Mouse (Mus musculus) G1E (cell line): ENCODE data around the gene Slc15a1. TPM values are rescaled to one million over a fixed set of nuclear protein-coding genes. Genes with fewer than 3 reads are reported as not detected.

ENCODE experiments used
- ATAC-seq: 2 replicates; pipeline ENCODE4 v1.8.0; 2016; ENCODE audit warnings: mild to moderate bottlenecking; ENCODE audit not compliant: insufficient number of reproducible peaks, poor library complexity, low FRiP score, severe bottlenecking; ENCODE audit errors: extremely low read depth
- DNase-seq: peaks from one replicate; pipeline ENCODE4 v3.0.0; 2012; ENCODE audit warnings: low spot score
- H3K27me3 ChIP-seq: 2 replicates; pipeline ENCODE4 v1.6.1; 2012; ENCODE audit warnings: mild to moderate bottlenecking, low read length, inconsistent platforms; ENCODE audit not compliant: insufficient read depth
- H3K36me3 ChIP-seq: replicated peaks from 2 replicates; pipeline ENCODE3; 2012; ENCODE audit warnings: mild to moderate bottlenecking, inconsistent platforms
- H3K4me1 ChIP-seq: 2 replicates; pipeline ENCODE4 v1.6.1; 2012; ENCODE audit warnings: low read depth, low read length, inconsistent platforms, mixed read lengths; ENCODE audit not compliant: insufficient read depth
- H3K4me3 ChIP-seq: 2 replicates; pipeline ENCODE4 v1.5.1; 2012; ENCODE audit warnings: low read depth, mild to moderate bottlenecking, inconsistent platforms, low read length, moderate library complexity, mixed read lengths
- H3K9me3 ChIP-seq: replicated peaks from 2 replicates; pipeline ENCODE4 v1.6.1; 2012; ENCODE audit warnings: inconsistent platforms
- CTCF ChIP-seq: IDR thresholded peaks from 2 replicates; pipeline ENCODE4 v1.5.1; 2012; ENCODE audit warnings: low read depth, low read length, inconsistent platforms, mixed read lengths
- GATA1 ChIP-seq: IDR thresholded peaks from 2 replicates; pipeline ENCODE4 v1.6.1; 2012; ENCODE audit warnings: borderline replicate concordance, low read length, inconsistent platforms, mixed read lengths
- GATA2 ChIP-seq: IDR thresholded peaks from 2 replicates; pipeline ENCODE4 v1.6.1; 2012; ENCODE audit warnings: low read depth, low read length, inconsistent platforms, borderline replicate concordance
- POLR2AphosphoS5 ChIP-seq: IDR thresholded peaks from 2 replicates; pipeline ENCODE4 v1.6.1; 2012; ENCODE audit warnings: low read depth, low read length, inconsistent platforms; ENCODE audit not compliant: insufficient replicate concordance
- TAL1 ChIP-seq: conservative IDR thresholded peaks from 2 replicates; pipeline ENCODE4 v1.6.1; 2012; ENCODE audit warnings: low read depth, low read length, inconsistent platforms, mixed read lengths
- polyA plus RNA-seq: library from polyadenylated mRNA; stranded (reverse); fragments of >175 nt; gene quantifications from 2 replicates; pipeline ENCODE4 v1.2.3, GENCODE M21; 2012
- total RNA-seq, 2 experiments: library from RNA; stranded (forward) in 1 of 2; stranded (reverse) in 1 of 2; fragments of 200-1000 nt in 1 of 2; fragments of >200 nt in 1 of 2; fragmentation: Nextera tagmentation in 1 of 2; gene quantifications; 2 replicates each; pipeline ENCODE4 v1.2.3; 2014 to 2017

Slc15a1 gene
- total and polyA plus RNA-seq, 3 experiments, result 0.05 TPM; not detected in 2

- H3K9me3 ChIP-seq, result no peaks in the 10 kb centered on the region
- TF ChIP-seq TAL1 (no peak), GATA2 (no peak), CTCF (no peak), GATA1 (no peak), POLR2AphosphoS5 (no peak)
- H3K27me3 ChIP-seq, result no peaks in the 10 kb centered on the region
- no peak for ATAC-seq
- DNase-seq, result no peak
- no peaks in the 10 kb centered on the region for H3K36me3 ChIP-seq
- no peaks in the 10 kb centered on the region for H3K4me1 ChIP-seq
- H3K4me3 ChIP-seq, result no peak overlapping the region
These were observed 9.3 kb downstream of the Slc15a1 start for GRCm38 (mm10) chr14:121495741-121496140.

- DNase-seq (no peak), ATAC-seq (no peak)
- Histone ChIP-seq H3K27me3 (no peaks in the 10 kb centered on the region), H3K36me3 (no peaks in the 10 kb centered on the region), H3K4me3 (no peak overlapping the region), H3K4me1 (no peaks in the 10 kb centered on the region), H3K9me3 (no peaks in the 10 kb centered on the region)
- no peak for TF ChIP-seq GATA2
- no peak for TF ChIP-seq POLR2AphosphoS5
- TF ChIP-seq CTCF, result no peak
These were observed 9.9 kb downstream of the Slc15a1 start for GRCm38 (mm10) chr14:121495120-121495519.

GRCm38 (mm10) chr14:121494238-121494637, 10.8 kb downstream of the Slc15a1 start:
- TF ChIP-seq GATA1 (no peak), GATA2 (no peak), CTCF (no peak), POLR2AphosphoS5 (no peak), TAL1 (no peak)
- no peak for DNase-seq
- no peaks in the 10 kb centered on the region for H3K4me1 ChIP-seq
- no peaks in the 10 kb centered on the region for H3K36me3 ChIP-seq
- H3K9me3 ChIP-seq, result no peaks in the 10 kb centered on the region
- H3K27me3 ChIP-seq, result peaks cover 2% of the 10 kb centered on the region; the same call in 1 of the 2 replicates
- ATAC-seq, result no peak
- H3K4me3 ChIP-seq, result no peak overlapping the region

GRCm38 (mm10) chr14:121493712-121494111, 11.3 kb downstream of the Slc15a1 start:
- Histone ChIP-seq H3K27me3 (peaks cover 2% of the 10 kb centered on the region; the same call in 1 of the 2 replicates), H3K4me3 (no peak overlapping the region), H3K4me1 (no peaks in the 10 kb centered on the region), H3K9me3 (no peaks in the 10 kb centered on the region), H3K36me3 (no peaks in the 10 kb centered on the region)
- TF ChIP-seq POLR2AphosphoS5 (no peak), TAL1 (no peak), GATA1 (no peak), CTCF (no peak), GATA2 (no peak)
- no peak for ATAC-seq
- no peak for DNase-seq

- Histone ChIP-seq H3K9me3 (no peaks in the 10 kb centered on the region), H3K4me1 (no peaks in the 10 kb centered on the region), H3K36me3 (no peaks in the 10 kb centered on the region), H3K27me3 (peaks cover 6% of the 10 kb centered on the region; the same call in 1 of the 2 replicates), H3K4me3 (no peak overlapping the region)
- ATAC-seq (no peak), DNase-seq (no peak)
- no peak for TF ChIP-seq CTCF
- no peak for TF ChIP-seq GATA1
These were observed 12.7 kb downstream of the Slc15a1 start for GRCm38 (mm10) chr14:121492328-121492727.

- peaks cover 6% of the 10 kb centered on the region; the same call in 1 of the 2 replicates for H3K27me3 ChIP-seq
- no peaks in the 10 kb centered on the region for H3K4me1 ChIP-seq
- H3K36me3 ChIP-seq, result no peaks in the 10 kb centered on the region
- H3K9me3 ChIP-seq, result no peaks in the 10 kb centered on the region
- no peak for DNase-seq
- TF ChIP-seq TAL1 (no peak), GATA1 (no peak), POLR2AphosphoS5 (no peak)
- no peak overlapping the region for H3K4me3 ChIP-seq
- no peak for ATAC-seq
These were observed 19.3 kb downstream of the Slc15a1 start for GRCm38 (mm10) chr14:121485722-121486121.

- ATAC-seq (no peak), DNase-seq (no peak)
- H3K36me3 ChIP-seq, result no peaks in the 10 kb centered on the region
- peaks cover 10% of the 10 kb centered on the region; the same call in 1 of the 2 replicates for H3K27me3 ChIP-seq
- TF ChIP-seq POLR2AphosphoS5 (no peak), CTCF (no peak), GATA2 (no peak)
- H3K4me1 ChIP-seq, result no peaks in the 10 kb centered on the region
- no peaks in the 10 kb centered on the region for H3K9me3 ChIP-seq
- no peak overlapping the region for H3K4me3 ChIP-seq
These were observed 20.6 kb downstream of the Slc15a1 start for GRCm38 (mm10) chr14:121484436-121484835.
